Mouse (Mus musculus) bone marrow, adult 2 months (tissue): ENCODE measurements around the gene Mgat4e.

Experiments
- CTCF ChIP-seq: fragments of 200-500 bp; IDR thresholded peaks from 2 replicates; pipeline ENCODE4 v1.5.1; 2011; ENCODE audit warnings: low read length, control low read depth; ENCODE audit not compliant: control insufficient read depth, insufficient read depth
- POLR2A ChIP-seq: fragments of 200-500 bp; IDR thresholded peaks from 2 replicates; pipeline ENCODE4 v1.6.1; 2011; ENCODE audit warnings: low read depth, mild to moderate bottlenecking, control low read depth, low read length, borderline replicate concordance; ENCODE audit not compliant: control insufficient read depth

GRCm38 (mm10) chr1:134570171-134570570 is 20.7 kb upstream of the Mgat4e start:
- TF ChIP-seq CTCF, result no peak
- TF ChIP-seq POLR2A, result no peak
